Mouse (Mus musculus) lung, adult 2 months (tissue): ENCODE measurements at regions not wholly inside any gene's neighbourhood (a gene's known extent, or its start where the extent isn't known, plus 50 kb on each side); places are given as distances from the start of the nearest gene placed in this dataset.

Experiments
- CTCF ChIP-seq: fragments of 200-500 bp; IDR thresholded peaks from 2 replicates; pipeline ENCODE4 v1.5.1; 2011; ENCODE audit warnings: mild to moderate bottlenecking, low read length, control low read depth; ENCODE audit not compliant: insufficient read depth
- POLR2A ChIP-seq: fragments of 200-500 bp; IDR thresholded peaks from 2 replicates; pipeline ENCODE4 v1.6.1; 2011; ENCODE audit warnings: low read depth, mild to moderate bottlenecking, control low read depth, low read length, borderline replicate concordance; ENCODE audit errors: extremely low read depth

DNA sequence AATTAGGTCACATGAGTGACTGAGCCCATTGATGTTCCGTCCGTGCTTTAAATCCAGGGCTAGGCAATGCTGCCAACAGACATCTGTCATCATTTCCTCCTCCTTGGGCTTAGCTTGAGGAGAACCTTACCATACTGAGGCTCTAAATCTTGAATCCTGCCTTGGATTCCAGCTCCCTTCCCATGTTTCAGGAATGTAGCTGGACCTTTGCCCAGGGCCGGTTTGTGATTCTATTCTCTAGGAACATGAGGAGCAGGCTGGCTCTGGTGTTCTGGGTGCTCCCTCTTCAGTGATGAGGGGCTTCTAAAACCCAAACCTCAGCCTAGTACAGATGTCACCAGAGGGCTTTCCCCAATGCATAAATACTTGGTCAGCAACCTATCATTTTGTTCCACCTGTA is 81.8 kb upstream of the Nhs start:
- TF ChIP-seq CTCF (no peak), POLR2A (no peak)
